Mouse (Mus musculus) testis, adult 2 months (tissue): ENCODE results near the gene Lhb.

Experiments used
- CTCF ChIP-seq: fragments of 200-500 bp; IDR thresholded peaks from 2 replicates; pipeline ENCODE4 v1.5.1; 2012; ENCODE audit warnings: low read depth, mild to moderate bottlenecking, inconsistent platforms, low read length, moderate library complexity; ENCODE audit not compliant: control insufficient read depth, insufficient read depth, insufficient replicate concordance
- POLR2A ChIP-seq: fragments of 200-500 bp; IDR thresholded peaks from 2 replicates; pipeline ENCODE4 v1.6.1; 2012; ENCODE audit warnings: low read depth, mild to moderate bottlenecking, inconsistent platforms, low read length, moderate library complexity; ENCODE audit not compliant: control insufficient read depth

DNA sequence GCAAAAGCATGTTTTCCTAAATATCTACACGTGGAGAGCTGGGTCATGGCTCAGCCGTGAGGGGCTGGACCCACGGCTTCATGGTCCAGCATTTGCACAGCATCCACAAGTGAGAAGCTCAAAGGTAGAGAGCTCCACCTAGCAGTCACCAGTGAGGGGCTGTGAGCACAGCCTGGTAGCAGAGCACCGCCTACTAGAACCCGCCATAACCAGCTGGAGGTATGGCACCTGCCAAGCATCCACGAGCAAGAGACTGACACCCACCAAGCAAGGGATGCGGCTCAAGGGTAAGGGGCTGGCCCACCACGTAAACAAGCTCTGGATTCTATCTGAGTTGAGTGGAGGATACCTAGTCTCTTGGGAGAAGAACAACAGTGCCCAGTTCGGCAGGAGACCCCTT lies 44.9 kb downstream of the Lhb start:
- TF ChIP-seq POLR2A: no peak
- no peak for TF ChIP-seq CTCF
